Mouse (Mus musculus): ENCODE measurements around the gene Rapgef2. TPM values are rescaled to one million over a fixed set of nuclear protein-coding genes. Genes with fewer than 3 reads are reported as not detected.
A peak's percentile ranks its signal among the peaks of the same experiment; 100 is the strongest.

Rapgef2 gene
- polyA plus RNA-seq, 1 experiment from 2014 or later, result 14.6 TPM

DNA sequence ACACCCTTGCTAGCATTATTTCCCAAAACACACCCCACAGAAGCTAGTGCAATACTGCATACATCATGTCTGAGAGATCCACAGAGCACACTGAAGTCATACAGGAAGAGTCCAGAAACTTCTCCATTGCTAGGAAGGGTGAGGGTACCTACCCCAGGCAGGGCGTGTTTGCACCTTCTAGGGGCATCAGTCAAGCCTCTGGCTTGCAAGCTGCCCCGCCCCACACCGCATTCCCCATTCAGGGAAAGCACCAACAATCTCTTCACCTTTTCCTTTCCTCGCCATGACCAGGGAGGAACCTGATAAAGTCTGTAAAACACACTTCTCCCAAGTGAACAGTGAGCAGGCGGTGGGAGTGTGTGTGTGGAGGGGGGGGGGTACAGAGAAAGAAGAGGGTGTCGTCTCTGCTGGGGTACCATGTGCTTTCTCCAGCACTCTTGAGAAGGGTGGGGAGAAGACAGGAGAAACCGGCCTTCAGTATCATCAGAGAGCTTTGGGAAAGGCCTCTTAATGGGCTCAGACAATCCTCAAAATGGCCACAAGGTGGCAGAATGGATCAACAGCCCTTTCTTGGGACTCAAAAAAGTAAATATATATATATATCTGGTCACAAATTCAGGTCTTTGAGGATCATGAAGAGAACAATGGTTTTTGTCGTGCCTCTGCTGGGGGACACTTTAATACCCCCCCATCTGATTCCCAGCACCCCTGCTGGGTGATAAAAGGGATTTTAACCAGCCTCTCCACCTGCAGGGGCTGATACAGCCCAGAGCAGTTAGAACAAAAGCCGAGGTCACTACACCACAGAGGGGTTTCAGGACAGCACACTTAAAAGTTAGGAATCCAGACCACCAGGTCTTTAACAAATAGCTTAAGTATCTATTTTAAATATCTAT, 64.8 kb downstream of the Rapgef2 start:
- Histone ChIP-seq H3K9ac (replicated peaks; ENCODE audit: low read depth, low read length) (no peak overlapping the region), H3K9me3 (ENCODE audit: control insufficient read depth, low read length) (no peaks in the 10 kb centered on the region), H3K4me2 (ENCODE audit: low read depth, low read length) (no peak overlapping the region), H3K27me3 (ENCODE audit: control insufficient read depth, insufficient read depth, low read length) (no peaks in the 10 kb centered on the region), H3K4me1 (ENCODE audit: control insufficient read depth, insufficient read depth, low read length) (no peaks in the 10 kb centered on the region), H3K27ac (ENCODE audit: low read depth, low read length) (no peak overlapping the region), H3K36me3 (ENCODE audit: control insufficient read depth, insufficient read depth, low read length) (no peaks in the 10 kb centered on the region), H3K4me3 (ENCODE audit: low read depth, low read length) (no peak overlapping the region)
- WGBS, result 38% methylated on average over 9 of the region's 9 CpGs
- ATAC-seq (ENCODE audit: low read depth), result peak; percentile 79; the same call in 1 of the 2 replicates

DNA sequence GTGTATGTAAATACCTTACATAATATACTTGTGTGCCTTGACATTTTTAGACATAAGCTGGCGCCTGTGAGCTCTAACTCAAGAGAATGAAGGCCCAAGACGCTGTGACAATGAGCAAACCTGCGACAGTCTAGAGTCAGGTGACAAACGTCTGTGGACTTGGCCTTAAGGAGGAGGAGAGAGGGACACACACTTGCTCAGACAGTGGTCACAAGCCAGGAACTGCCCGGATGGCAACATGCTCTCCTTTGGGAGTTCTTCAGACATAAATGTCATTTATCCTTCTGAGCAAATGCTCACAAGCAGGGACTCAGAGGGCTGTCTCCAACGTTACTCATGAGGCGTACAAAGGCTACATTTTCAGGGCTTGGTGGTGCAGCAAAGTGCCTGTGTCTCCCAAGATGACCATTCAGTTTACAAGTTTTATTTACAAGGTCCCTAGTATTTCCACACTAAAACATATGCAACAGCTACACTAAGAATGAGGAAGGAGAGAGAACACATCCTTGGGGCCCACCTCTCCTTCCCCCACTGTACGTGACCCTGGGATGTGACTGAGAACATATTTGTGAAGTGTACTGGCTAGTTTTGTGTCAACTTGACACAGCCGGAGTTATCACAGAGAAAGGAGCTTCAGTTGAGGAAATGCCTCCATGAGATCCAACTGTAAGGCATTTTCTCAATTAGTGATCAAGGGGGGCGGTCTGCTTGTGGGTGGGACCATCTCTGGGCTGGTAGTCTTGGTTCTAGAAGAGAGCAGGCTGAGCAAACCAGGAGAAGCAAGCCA, 67.0 kb downstream of the Rapgef2 start:
- Histone ChIP-seq H3K9ac (replicated peaks; ENCODE audit: low read depth, low read length) (no peak overlapping the region), H3K9me3 (ENCODE audit: control insufficient read depth, low read length) (no peaks in the 10 kb centered on the region), H3K4me2 (ENCODE audit: low read depth, low read length) (no peak overlapping the region), H3K27me3 (ENCODE audit: control insufficient read depth, insufficient read depth, low read length) (no peaks in the 10 kb centered on the region), H3K36me3 (ENCODE audit: control insufficient read depth, insufficient read depth, low read length) (no peaks in the 10 kb centered on the region), H3K27ac (ENCODE audit: low read depth, low read length) (no peak overlapping the region), H3K4me1 (ENCODE audit: control insufficient read depth, insufficient read depth, low read length) (no peaks in the 10 kb centered on the region), H3K4me3 (ENCODE audit: low read depth, low read length) (no peak overlapping the region)
- 39% methylated on average over 10 of the region's 10 CpGs for WGBS
- ATAC-seq (ENCODE audit: low read depth), result no peak

DNA sequence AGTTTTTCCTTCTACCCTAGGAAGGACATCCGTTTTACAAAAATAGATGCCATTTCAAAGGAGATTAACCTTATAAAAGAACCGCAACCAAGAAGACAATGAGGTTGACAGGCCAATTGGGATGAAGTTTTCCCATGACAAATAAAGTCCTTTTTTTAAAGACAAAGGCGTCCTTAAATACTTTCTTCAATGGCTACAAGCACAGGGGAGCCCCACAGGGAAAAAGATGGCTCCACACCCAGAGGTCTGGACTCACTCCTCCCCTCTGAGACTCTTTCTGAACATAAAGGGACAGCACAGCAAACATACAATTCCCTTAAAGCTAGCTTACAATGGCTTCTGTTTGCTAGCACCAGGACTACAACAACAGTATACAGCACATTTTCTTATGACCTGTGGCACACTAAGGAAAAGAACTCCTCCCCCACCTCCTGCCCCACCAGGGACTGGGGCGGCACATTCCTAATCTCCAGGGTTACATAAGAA, 67.7 kb downstream of the Rapgef2 start:
- ATAC-seq (ENCODE audit: low read depth), result no peak
- H3K4me2 ChIP-seq (ENCODE audit: low read depth, low read length), result no peak overlapping the region

DNA sequence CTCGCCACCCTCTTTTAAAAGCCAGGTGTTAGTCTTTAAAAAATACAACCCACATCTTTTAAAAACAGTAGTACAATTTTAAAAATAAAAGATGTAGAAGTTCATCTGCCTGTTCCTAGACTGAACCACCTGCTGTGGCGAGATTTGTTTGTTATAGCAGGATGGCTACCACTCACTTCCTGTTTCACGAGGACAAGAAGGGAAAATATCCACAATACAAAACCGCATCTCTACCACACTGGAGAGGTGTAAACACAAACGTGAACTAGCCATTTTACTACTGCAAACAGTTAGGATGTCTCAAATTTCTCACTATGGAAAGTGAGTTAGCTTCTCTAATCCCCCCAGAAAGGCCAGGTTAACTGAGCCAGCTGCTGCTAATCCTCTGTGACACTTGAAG, 76.1 kb downstream of the Rapgef2 start:
- Histone ChIP-seq H3K4me3 (ENCODE audit: low read depth, low read length) (no peak overlapping the region), H3K9ac (replicated peaks; ENCODE audit: low read depth, low read length) (no peak overlapping the region), H3K27ac (ENCODE audit: low read depth, low read length) (no peak overlapping the region), H3K4me1 (ENCODE audit: control insufficient read depth, insufficient read depth, low read length) (no peaks in the 10 kb centered on the region), H3K4me2 (ENCODE audit: low read depth, low read length) (no peak overlapping the region), H3K36me3 (ENCODE audit: control insufficient read depth, insufficient read depth, low read length) (no peaks in the 10 kb centered on the region), H3K27me3 (ENCODE audit: control insufficient read depth, insufficient read depth, low read length) (no peaks in the 10 kb centered on the region), H3K9me3 (ENCODE audit: control insufficient read depth, low read length) (no peaks in the 10 kb centered on the region)
- 80% methylated on average over 5 of the region's 5 CpGs for WGBS
- ATAC-seq (ENCODE audit: low read depth), result no peak

More for the DNA sequence above, 67.7 kb downstream of the Rapgef2 start:
- no peaks in the 10 kb centered on the region for H3K27me3 ChIP-seq (ENCODE audit: control insufficient read depth, insufficient read depth, low read length)
- no peaks in the 10 kb centered on the region for H3K36me3 ChIP-seq (ENCODE audit: control insufficient read depth, insufficient read depth, low read length)
- no peaks in the 10 kb centered on the region for H3K9me3 ChIP-seq (ENCODE audit: control insufficient read depth, low read length)
- no peak overlapping the region for H3K27ac ChIP-seq (ENCODE audit: low read depth, low read length)
- WGBS, result 7% methylated on average over 4 of the region's 4 CpGs
- no peak overlapping the region for H3K9ac ChIP-seq (replicated peaks; ENCODE audit: low read depth, low read length)
- no peaks in the 10 kb centered on the region for H3K4me1 ChIP-seq (ENCODE audit: control insufficient read depth, insufficient read depth, low read length)
- no peak overlapping the region for H3K4me3 ChIP-seq (ENCODE audit: low read depth, low read length)

DNA sequence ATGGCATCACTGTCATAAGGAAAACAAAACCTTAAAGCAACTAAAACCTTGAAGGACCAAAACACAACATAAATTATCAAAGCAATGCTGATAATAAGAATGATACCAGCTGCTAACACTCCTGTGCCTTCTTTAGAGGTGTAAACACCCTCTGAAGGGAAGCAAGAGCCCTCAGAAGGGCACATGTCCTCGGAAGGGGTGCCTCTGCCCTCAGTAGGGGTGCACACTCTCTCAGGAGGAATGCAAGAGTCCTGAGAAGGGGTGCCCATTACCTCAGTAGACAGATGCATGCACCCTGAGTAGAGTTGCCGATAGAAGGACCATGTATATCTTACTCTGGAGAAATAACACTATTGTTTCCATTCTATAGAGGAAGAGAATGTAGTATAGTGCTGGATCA, 79.1 kb downstream of the Rapgef2 start:
- Histone ChIP-seq H3K9ac (replicated peaks; ENCODE audit: low read depth, low read length) (no peak overlapping the region), H3K36me3 (ENCODE audit: control insufficient read depth, insufficient read depth, low read length) (no peaks in the 10 kb centered on the region), H3K4me2 (ENCODE audit: low read depth, low read length) (no peak overlapping the region), H3K27ac (ENCODE audit: low read depth, low read length) (no peak overlapping the region), H3K9me3 (ENCODE audit: control insufficient read depth, low read length) (no peaks in the 10 kb centered on the region), H3K4me3 (ENCODE audit: low read depth, low read length) (no peak overlapping the region), H3K27me3 (ENCODE audit: control insufficient read depth, insufficient read depth, low read length) (no peaks in the 10 kb centered on the region), H3K4me1 (ENCODE audit: control insufficient read depth, insufficient read depth, low read length) (no peaks in the 10 kb centered on the region)
- no peak for ATAC-seq (ENCODE audit: low read depth)
- 92% methylated on average over 2 of the region's 2 CpGs for WGBS

DNA sequence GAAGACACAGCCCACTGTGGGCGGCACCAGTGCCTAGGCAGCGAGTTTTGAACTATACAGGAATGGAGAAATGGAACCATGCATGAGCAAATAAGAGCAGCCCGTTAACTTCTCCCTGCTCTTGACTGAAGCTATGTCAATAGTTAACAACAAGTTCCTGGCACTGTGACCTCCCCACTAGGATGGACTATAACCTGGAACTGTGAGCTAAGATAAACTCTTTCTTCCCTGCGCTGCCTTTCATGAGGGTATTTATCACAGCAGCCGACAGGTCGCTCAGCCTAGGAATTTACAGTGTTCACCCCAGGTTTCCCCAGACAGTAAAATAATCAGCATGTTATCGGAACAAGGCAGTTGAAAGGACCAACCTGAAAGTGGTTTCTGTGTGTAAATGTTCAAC, 79.8 kb downstream of the Rapgef2 start:
- 89% methylated on average over 7 of the region's 7 CpGs for WGBS
- no peaks in the 10 kb centered on the region for H3K4me1 ChIP-seq (ENCODE audit: control insufficient read depth, insufficient read depth, low read length)
- no peaks in the 10 kb centered on the region for H3K36me3 ChIP-seq (ENCODE audit: control insufficient read depth, insufficient read depth, low read length)
- no peak overlapping the region for H3K4me2 ChIP-seq (ENCODE audit: low read depth, low read length)
- no peaks in the 10 kb centered on the region for H3K27me3 ChIP-seq (ENCODE audit: control insufficient read depth, insufficient read depth, low read length)
- no peak overlapping the region for H3K4me3 ChIP-seq (ENCODE audit: low read depth, low read length)
- H3K9me3 ChIP-seq (ENCODE audit: control insufficient read depth, low read length), result no peaks in the 10 kb centered on the region
- no peak overlapping the region for H3K27ac ChIP-seq (ENCODE audit: low read depth, low read length)
- H3K9ac ChIP-seq (replicated peaks; ENCODE audit: low read depth, low read length), result no peak overlapping the region
- ATAC-seq (ENCODE audit: low read depth), result no peak

DNA sequence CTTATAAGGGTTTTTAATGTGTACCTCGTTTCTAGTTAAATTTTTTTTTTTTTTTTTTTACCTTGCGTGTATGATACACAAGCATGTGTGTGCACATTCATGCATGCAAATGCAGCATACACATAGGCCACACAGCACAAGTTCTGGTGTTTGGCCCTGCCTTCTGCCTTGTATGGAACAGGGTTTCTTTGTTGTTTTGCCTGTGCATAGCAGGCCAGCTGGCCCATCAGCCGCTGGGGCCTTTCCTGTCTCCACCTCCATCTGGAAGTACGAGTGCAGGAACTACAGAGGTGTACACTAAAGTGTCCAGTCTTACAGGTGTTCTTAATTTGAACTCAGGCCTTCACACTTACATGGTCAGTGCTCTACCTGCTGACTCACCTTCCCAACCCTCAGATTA, 80.3 kb downstream of the Rapgef2 start:
- H3K4me3 ChIP-seq (ENCODE audit: low read depth, low read length), result no peak overlapping the region
- H3K27ac ChIP-seq (ENCODE audit: low read depth, low read length), result no peak overlapping the region
- no peak overlapping the region for H3K9ac ChIP-seq (replicated peaks; ENCODE audit: low read depth, low read length)
- no peaks in the 10 kb centered on the region for H3K27me3 ChIP-seq (ENCODE audit: control insufficient read depth, insufficient read depth, low read length)
- WGBS, result 76% methylated on average over 4 of the region's 4 CpGs
- no peaks in the 10 kb centered on the region for H3K9me3 ChIP-seq (ENCODE audit: control insufficient read depth, low read length)
- no peak for ATAC-seq (ENCODE audit: low read depth)
- no peaks in the 10 kb centered on the region for H3K4me1 ChIP-seq (ENCODE audit: control insufficient read depth, insufficient read depth, low read length)
- no peak overlapping the region for H3K4me2 ChIP-seq (ENCODE audit: low read depth, low read length)
- no peaks in the 10 kb centered on the region for H3K36me3 ChIP-seq (ENCODE audit: control insufficient read depth, insufficient read depth, low read length)

DNA sequence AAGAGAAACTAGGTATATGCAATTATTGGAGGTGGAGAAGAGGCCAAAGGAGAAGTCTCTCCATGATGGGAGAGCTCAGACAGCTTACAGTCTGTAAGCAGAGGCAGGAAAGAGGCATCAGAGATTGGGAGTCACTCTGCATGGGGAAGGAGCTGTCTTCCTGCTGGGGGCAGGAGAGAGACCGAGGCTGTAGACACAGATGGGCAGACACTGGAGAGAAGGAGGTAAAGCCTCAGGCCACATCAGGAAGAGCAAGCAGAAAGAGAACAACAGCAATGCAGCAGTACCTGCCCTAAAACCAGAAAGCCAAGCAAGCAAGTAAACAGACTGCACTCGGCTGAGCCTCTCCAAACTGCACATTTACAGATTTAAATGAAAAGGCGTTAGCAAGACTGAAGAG, 81.2 kb downstream of the Rapgef2 start:
- no peak for ATAC-seq (ENCODE audit: low read depth)
- H3K27ac ChIP-seq (ENCODE audit: low read depth, low read length), result no peak overlapping the region
- H3K9me3 ChIP-seq (ENCODE audit: control insufficient read depth, low read length), result no peaks in the 10 kb centered on the region
- H3K27me3 ChIP-seq (ENCODE audit: control insufficient read depth, insufficient read depth, low read length), result no peaks in the 10 kb centered on the region
- WGBS, result 31% methylated on average over 3 of the region's 3 CpGs
- no peaks in the 10 kb centered on the region for H3K4me1 ChIP-seq (ENCODE audit: control insufficient read depth, insufficient read depth, low read length)
- H3K9ac ChIP-seq (replicated peaks; ENCODE audit: low read depth, low read length), result no peak overlapping the region
- no peak overlapping the region for H3K4me3 ChIP-seq (ENCODE audit: low read depth, low read length)
- no peaks in the 10 kb centered on the region for H3K36me3 ChIP-seq (ENCODE audit: control insufficient read depth, insufficient read depth, low read length)
- H3K4me2 ChIP-seq (ENCODE audit: low read depth, low read length), result no peak overlapping the region

DNA sequence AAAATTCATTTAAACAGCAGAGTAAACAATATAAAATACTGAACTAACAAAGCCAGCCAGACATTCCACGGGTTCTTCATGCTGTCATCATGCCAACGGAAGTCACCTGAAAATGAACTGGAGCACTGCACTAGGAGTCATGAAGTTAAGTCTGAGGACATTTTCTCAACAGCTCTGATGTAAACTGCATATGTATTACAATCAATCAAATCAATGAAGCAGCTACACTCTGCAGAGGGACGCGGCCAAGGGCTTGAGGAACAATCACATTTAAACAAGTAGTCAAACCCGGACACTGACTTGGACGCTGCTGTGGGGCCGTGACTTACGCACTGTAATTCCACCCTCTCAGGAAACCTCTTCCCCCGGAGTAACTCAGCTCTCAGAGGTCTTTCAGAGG, 82.1 kb downstream of the Rapgef2 start:
- no peak for ATAC-seq (ENCODE audit: low read depth)
- Histone ChIP-seq H3K4me2 (ENCODE audit: low read depth, low read length) (no peak overlapping the region), H3K9ac (replicated peaks; ENCODE audit: low read depth, low read length) (no peak overlapping the region), H3K27ac (ENCODE audit: low read depth, low read length) (no peak overlapping the region), H3K27me3 (ENCODE audit: control insufficient read depth, insufficient read depth, low read length) (no peaks in the 10 kb centered on the region), H3K9me3 (ENCODE audit: control insufficient read depth, low read length) (no peaks in the 10 kb centered on the region), H3K4me3 (ENCODE audit: low read depth, low read length) (no peak overlapping the region), H3K4me1 (ENCODE audit: control insufficient read depth, insufficient read depth, low read length) (no peaks in the 10 kb centered on the region), H3K36me3 (ENCODE audit: control insufficient read depth, insufficient read depth, low read length) (no peaks in the 10 kb centered on the region)
- 58% methylated on average over 9 of the region's 9 CpGs for WGBS

Data from neural tube, embryonic 14.5 days (tissue).